Mouse (Mus musculus): Measurements from ENCODE around the gene Wnt7a. TPM values are rescaled to one million over a fixed set of nuclear protein-coding genes. Genes with fewer than 3 reads are reported as not detected.

Wnt7a gene
- total and polyA plus RNA-seq, 3 experiments = not detected

Other genes starting within 250 kb of the Wnt7a start
- gene Fbln2, start 198.9 kb downstream of the Wnt7a start, total RNA-seq (2012; rRNA removed) = 2.3 and 4.4 TPM in 2 replicates
- gene Fbln2, start 198.9 kb downstream of the Wnt7a start, polyA plus RNA-seq (2012; ENCODE audit: insufficient read depth in 1 of 2, insufficient read length in 2 of 2, low read depth in 1 of 2, low replicate concordance in 2 of 2, missing spikeins in 1 of 2) = 1 to 10 TPM in 1 of 2 experiments, not detected in 1; 1.9 TPM
- 43.5 and 54.8 TPM in 2 replicates for gene Chchd4, start 62.2 kb upstream of the Wnt7a start, total RNA-seq (2012; rRNA removed)
- gene Chchd4, start 62.2 kb upstream of the Wnt7a start, polyA plus RNA-seq (2012; ENCODE audit: insufficient read depth in 1 of 2, insufficient read length in 2 of 2, low read depth in 1 of 2, low replicate concordance in 2 of 2, missing spikeins in 1 of 2) = 10 to 100 TPM in 1 of 2 experiments, not detected in 1; 38.5 TPM
- 17.0 and 22.3 TPM in 2 replicates for gene Tmem43, start 62.3 kb upstream of the Wnt7a start, total RNA-seq (2012; rRNA removed)
- gene Tmem43, start 62.3 kb upstream of the Wnt7a start, polyA plus RNA-seq (2012; ENCODE audit: insufficient read depth in 1 of 2, insufficient read length in 2 of 2, low read depth in 1 of 2, low replicate concordance in 2 of 2, missing spikeins in 1 of 2) = 10 to 100 TPM in 1 of 2 experiments, not detected in 1; 23.7 TPM
- gene Xpc, start 104.5 kb upstream of the Wnt7a start, total RNA-seq (2012; rRNA removed) = 12.6 and 15.3 TPM in 2 replicates
- gene Xpc, start 104.5 kb upstream of the Wnt7a start, polyA plus RNA-seq (2012; ENCODE audit: insufficient read depth in 1 of 2, insufficient read length in 2 of 2, low read depth in 1 of 2, low replicate concordance in 2 of 2, missing spikeins in 1 of 2) = 10 to 100 TPM in 1 of 2 experiments, not detected in 1; 15.5 TPM
- gene Lsm3, start 104.6 kb upstream of the Wnt7a start, total RNA-seq (2012; rRNA removed) = 235 and 259 TPM in 2 replicates
- 100 to 1,000 TPM in 1 of 2 experiments, not detected in 1; 238 TPM for gene Lsm3, start 104.6 kb upstream of the Wnt7a start, polyA plus RNA-seq (2012; ENCODE audit: insufficient read depth in 1 of 2, insufficient read length in 2 of 2, low read depth in 1 of 2, low replicate concordance in 2 of 2, missing spikeins in 1 of 2)

Measured in MEL (cell line).